Mouse (Mus musculus) erythroid progenitor cell, adult 5-6 weeks (primary cell): Measurements from ENCODE around the gene U2surp. TPM values are rescaled to one million over a fixed set of nuclear protein-coding genes. Genes with fewer than 3 reads are reported as not detected.

Experiments used
- ATAC-seq: replicated peaks from 2 replicates; pipeline ENCODE4 v1.8.0; 2016; ENCODE audit warnings: moderate number of reproducible peaks, mild to moderate bottlenecking, moderate TSS enrichment, inconsistent platforms; ENCODE audit not compliant: poor library complexity, low FRiP score, severe bottlenecking
- total RNA-seq, 2 experiments: library from RNA; stranded (forward) in 1 of 2; stranded (reverse) in 1 of 2; fragments of 150-400 nt in 1 of 2; fragments of 186-747, 209-891 nt in 1 of 2; gene quantifications; 2 replicates each; pipeline versions ENCODE4 v1.2.3 to v1.2.4; 2015 to 2017; ENCODE audit warnings: low replicate concordance in 2 of 2

U2surp gene
- total RNA-seq (2015; ENCODE audit: low replicate concordance) (75.0 and 83.4 TPM in 2 replicates), total RNA-seq (2017; ENCODE audit: low replicate concordance) (85.3 and 99.3 TPM in 2 replicates)

- peak; percentile 97 for ATAC-seq
These were observed at the start of gene U2surp for GRCm38 (mm10) chr9:95511472-95512330. Gene U2surp (minus strand): TSS chr9:95511996.

- peak; percentile 27 for ATAC-seq
These were observed 48.3 kb upstream of the U2surp start for GRCm38 (mm10) chr9:95559936-95560735.

GRCm38 (mm10) chr9:95559059-95559935, 47.5 kb upstream of the U2surp start, which contains the start of gene Paqr9:
Gene Paqr9 (plus strand): TSS chr9:95559657.
- peak; percentile 31 for ATAC-seq

GRCm38 (mm10) chr9:95558726-95559058, 46.9 kb upstream of the U2surp start:
- ATAC-seq: no peak

- ATAC-seq: no peak
These were observed 45.9 kb upstream of the U2surp start for GRCm38 (mm10) chr9:95557722-95558121.

GRCm38 (mm10) chr9:95556067-95556512, 44.3 kb upstream of the U2surp start:
- ATAC-seq: peak; percentile 30

- ATAC-seq: peak; percentile 33
These were observed 43.5 kb upstream of the U2surp start for GRCm38 (mm10) chr9:95555233-95555740.

- ATAC-seq: peak; percentile 44
These were observed 42.7 kb upstream of the U2surp start for GRCm38 (mm10) chr9:95554231-95555221.

GRCm38 (mm10) chr9:95552175-95552705, 40.4 kb upstream of the U2surp start:
- ATAC-seq: no peak

GRCm38 (mm10) chr9:95550856-95551774, 39.3 kb upstream of the U2surp start:
- ATAC-seq: peak; percentile 50

GRCm38 (mm10) chr9:95549626-95550411, 38.0 kb upstream of the U2surp start:
- ATAC-seq: no peak

GRCm38 (mm10) chr9:95546679-95547078, 34.9 kb upstream of the U2surp start:
- peak; percentile 93 for ATAC-seq

- ATAC-seq: no peak
These were observed 32.8 kb upstream of the U2surp start for GRCm38 (mm10) chr9:95544598-95544997.

GRCm38 (mm10) chr9:95542475-95542874, 30.7 kb upstream of the U2surp start:
- no peak for ATAC-seq

- ATAC-seq: no peak
These were observed 30.0 kb upstream of the U2surp start for GRCm38 (mm10) chr9:95541650-95542432.
